Mouse (Mus musculus) mouse trophoblast stem cell (cell line): Measurements from ENCODE around the gene Dqx1.

ENCODE experiments used
- in situ Hi-C, 2 experiments: fragments of 300-500 bp; cut with MseI, MboI; formaldehyde crosslinking; loops; 2 replicates in 1 of 2; 3 replicates in 1 of 2; pipeline ENCODE4 v1.15.1; 2025

Dqx1 gene

GRCm38 (mm10) chr6:83057790-83058189 lies at the start of gene Dqx1:
Gene Dqx1, plus strand, starts transcription at chr6:83057844.
- in situ Hi-C loops: no loop called here

- in situ Hi-C loops: loop anchor here in 1 of 2 experiments (25.0 kb wide), 1 partner anchor 279 kb away; no protein-coding TSS in a partner anchor
Observed at GRCm38 (mm10) chr6:83008659-83009058, 49.0 kb upstream of the Dqx1 start.

- in situ Hi-C loops: loop anchor here in 1 of 2 experiments (25.0 kb wide), 1 partner anchor 277 kb away; no protein-coding TSS in a partner anchor
Observed at GRCm38 (mm10) chr6:83010010-83010409, 47.6 kb upstream of the Dqx1 start.

- in situ Hi-C loops: loop anchor here in 1 of 2 experiments (25.0 kb wide), 1 partner anchor 276 kb away; no protein-coding TSS in a partner anchor
Observed at GRCm38 (mm10) chr6:83011255-83011654, 46.4 kb upstream of the Dqx1 start.

GRCm38 (mm10) chr6:83011756-83012155 lies 45.9 kb upstream of the Dqx1 start:
- in situ Hi-C loops: loop anchor here in 1 of 2 experiments (25.0 kb wide), 1 partner anchor 276 kb away; no protein-coding TSS in a partner anchor

- in situ Hi-C loops: loop anchor here in 1 of 2 experiments (25.0 kb wide), 1 partner anchor 274 kb away; no protein-coding TSS in a partner anchor
Observed at GRCm38 (mm10) chr6:83013444-83013843, 44.2 kb upstream of the Dqx1 start.

GRCm38 (mm10) chr6:83014482-83015466 lies 42.9 kb upstream of the Dqx1 start:
- in situ Hi-C loops: loop anchor here in 1 of 2 experiments (25.0 kb wide), 1 partner anchor 273 kb away; no protein-coding TSS in a partner anchor

- in situ Hi-C loops: loop anchor here in 1 of 2 experiments (25.0 kb wide), 1 partner anchor 272 kb away; no protein-coding TSS in a partner anchor
Observed at GRCm38 (mm10) chr6:83015749-83016148, 41.9 kb upstream of the Dqx1 start.

GRCm38 (mm10) chr6:83017190-83017589 lies 40.5 kb upstream of the Dqx1 start:
- in situ Hi-C loops: loop anchor here in 1 of 2 experiments (25.0 kb wide), 1 partner anchor 270 kb away; no protein-coding TSS in a partner anchor

GRCm38 (mm10) chr6:83019044-83019443 lies 38.6 kb upstream of the Dqx1 start:
- in situ Hi-C loops: loop anchor here in 1 of 2 experiments (25.0 kb wide), 1 partner anchor 268 kb away; no protein-coding TSS in a partner anchor

GRCm38 (mm10) chr6:83020121-83020520 lies 37.5 kb upstream of the Dqx1 start:
- in situ Hi-C loops: loop anchor here in 1 of 2 experiments (25.0 kb wide), 1 partner anchor 267 kb away; no protein-coding TSS in a partner anchor

- in situ Hi-C loops: loop anchor here in 1 of 2 experiments (25.0 kb wide), 1 partner anchor 266 kb away; no protein-coding TSS in a partner anchor
Observed at GRCm38 (mm10) chr6:83020836-83021593, 36.6 kb upstream of the Dqx1 start.

- in situ Hi-C loops: loop anchor here in 1 of 2 experiments (25.0 kb wide), 1 partner anchor 264 kb away; no protein-coding TSS in a partner anchor
Observed at GRCm38 (mm10) chr6:83023008-83023407, 34.6 kb upstream of the Dqx1 start.

GRCm38 (mm10) chr6:83023786-83024185 lies 33.9 kb upstream of the Dqx1 start:
- in situ Hi-C loops: loop anchor here in 1 of 2 experiments (25.0 kb wide), 1 partner anchor 264 kb away; no protein-coding TSS in a partner anchor

GRCm38 (mm10) chr6:83024421-83024820 lies 33.2 kb upstream of the Dqx1 start:
- in situ Hi-C loops: loop anchor here in 1 of 2 experiments (25.0 kb wide), 1 partner anchor 263 kb away; no protein-coding TSS in a partner anchor

- in situ Hi-C loops: no loop called here
Observed at GRCm38 (mm10) chr6:83025221-83025620, 32.4 kb upstream of the Dqx1 start.

GRCm38 (mm10) chr6:83027293-83027692 lies 30.4 kb upstream of the Dqx1 start:
- in situ Hi-C loops: no loop called here

- in situ Hi-C loops: no loop called here
Observed at GRCm38 (mm10) chr6:83027706-83028105, 29.9 kb upstream of the Dqx1 start.

- in situ Hi-C loops: no loop called here
Observed at GRCm38 (mm10) chr6:83029777-83030176, 27.9 kb upstream of the Dqx1 start.

GRCm38 (mm10) chr6:83031111-83031510 lies 26.5 kb upstream of the Dqx1 start:
- in situ Hi-C loops: no loop called here
